Mouse (Mus musculus) liver, embryonic 18 days (tissue): ENCODE measurements around the gene Il22ra1. TPM values are rescaled to one million over a fixed set of nuclear protein-coding genes. Genes with fewer than 3 reads are reported as not detected.

Source experiments
- polyA plus RNA-seq: library from polyadenylated mRNA; depleted of rRNA; stranded (reverse); fragments of >200 nt; gene quantifications from 2 replicates; pipeline ENCODE4 v1.2.3, GENCODE M21; 2012; rRNA removed

Gene Il22ra1
- polyA plus RNA-seq = 1.4 and 1.7 TPM in 2 replicates

DNA sequence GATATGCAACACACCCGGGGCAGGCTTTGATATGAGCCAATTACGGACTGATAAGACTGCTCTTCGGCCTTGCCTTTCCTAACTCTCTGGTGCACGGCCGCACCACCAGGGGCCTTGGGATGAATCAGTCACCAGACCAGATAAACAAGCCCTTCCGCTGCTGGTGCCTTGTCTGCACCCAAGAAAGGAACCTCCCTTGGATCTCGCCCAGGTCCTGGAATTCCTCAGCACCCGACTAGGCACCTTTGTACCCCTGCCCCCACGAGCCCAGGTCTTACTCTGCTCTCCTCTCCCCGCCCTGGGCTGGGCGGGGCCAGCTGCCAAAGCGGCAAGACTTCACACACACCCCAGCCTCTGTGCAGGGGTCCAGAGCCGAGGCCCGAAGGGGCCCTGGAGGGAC is at the start of gene Il22ra1:
Gene Il22ra1, plus strand, starts transcription at position 356 of the 400 bp plus-strand sequence.

DNA sequence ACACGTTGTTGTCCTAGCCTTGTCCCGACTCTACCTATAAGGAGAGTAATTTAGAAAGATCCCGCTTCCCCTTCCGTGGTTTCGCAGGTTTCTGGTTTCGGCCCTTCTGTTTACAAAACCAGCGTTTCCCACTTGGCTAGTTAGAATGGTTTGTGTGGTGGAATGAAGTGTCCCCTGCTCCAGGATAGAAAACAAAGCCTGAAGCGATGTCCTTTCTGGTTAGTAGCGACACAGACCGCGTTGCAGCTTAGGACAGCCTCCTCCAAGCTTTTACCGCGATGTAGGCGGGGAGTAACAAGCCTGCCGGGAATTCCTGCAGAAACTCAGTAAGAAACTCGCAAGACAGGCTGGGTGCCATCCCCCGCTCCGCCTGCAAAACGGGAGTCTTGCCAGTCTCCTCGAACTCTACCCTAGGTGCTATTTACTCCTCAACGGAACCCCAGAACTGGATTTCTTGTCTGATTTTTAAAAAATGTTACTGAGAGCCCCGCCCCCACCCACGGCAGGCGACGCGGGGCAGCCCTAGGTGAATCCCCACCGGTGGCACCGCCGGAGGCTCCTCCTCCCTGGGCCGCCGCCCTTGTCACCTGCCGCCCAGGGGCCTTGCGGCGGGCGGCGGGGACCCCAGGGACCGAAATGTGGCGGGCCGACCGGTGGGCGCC is 41.9 kb upstream of the Il22ra1 start, which contains the start of gene Ifnlr1:
Gene Ifnlr1, plus strand, starts transcription at position 382 of the 662 bp plus-strand sequence.

DNA sequence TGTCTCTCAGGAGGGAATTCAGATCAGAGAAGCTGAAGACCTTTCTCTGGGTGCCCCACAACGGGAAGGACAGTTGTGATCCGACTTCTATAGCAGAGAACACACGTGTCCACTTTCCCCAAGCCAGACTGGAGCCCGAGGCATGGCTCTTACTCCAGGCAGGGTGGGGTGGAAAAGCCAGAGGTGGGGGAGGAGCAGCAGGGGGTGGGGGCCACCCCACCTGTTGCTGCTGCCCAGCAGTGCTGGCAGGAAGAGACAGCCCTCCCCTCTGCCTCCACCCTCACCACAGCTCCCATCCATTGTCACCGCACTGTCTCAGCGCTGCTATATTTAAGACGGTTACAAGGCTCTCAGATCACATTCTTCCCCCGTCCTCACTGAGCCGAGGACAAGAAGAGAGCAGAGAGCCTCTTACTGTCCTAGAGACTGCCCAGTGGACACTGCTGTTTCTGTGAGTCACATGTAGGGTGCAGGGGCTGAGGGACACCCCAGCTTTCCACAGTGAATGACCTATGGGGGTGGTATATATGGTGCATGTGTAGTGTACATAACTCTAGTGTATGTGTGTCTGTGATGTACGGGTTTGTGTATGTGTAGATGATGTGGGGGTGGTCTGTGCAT is 31.5 kb downstream of the Il22ra1 start, which contains the start of gene Myom3:
Gene Myom3, plus strand, starts transcription at position 360 of the 621 bp plus-strand sequence.

Other genes starting within 250 kb of the Il22ra1 start
- 0.01 TPM in 1 of 2 replicates, not detected in the other for gene Stpg1, start 233.4 kb upstream of the Il22ra1 start, polyA plus RNA-seq
- 2.3 and 2.8 TPM in 2 replicates for gene Nipal3, start 233.1 kb upstream of the Il22ra1 start, polyA plus RNA-seq
- gene Grhl3, start 154.5 kb upstream of the Il22ra1 start, polyA plus RNA-seq = 0.37 and 0.45 TPM in 2 replicates
- gene Ifnlr1, start 41.9 kb upstream of the Il22ra1 start, polyA plus RNA-seq = 1.3 and 1.6 TPM in 2 replicates
- 0.09 and 0.14 TPM in 2 replicates for gene Myom3, start 31.5 kb downstream of the Il22ra1 start, polyA plus RNA-seq
- gene Srsf10, start 127.6 kb downstream of the Il22ra1 start, polyA plus RNA-seq = 32.0 and 34.0 TPM in 2 replicates
- gene Pnrc2, start 145.7 kb downstream of the Il22ra1 start, polyA plus RNA-seq = 40.2 and 46.2 TPM in 2 replicates
- gene Cnr2, start 167.2 kb downstream of the Il22ra1 start, polyA plus RNA-seq = 2.7 and 2.9 TPM in 2 replicates
- 17.5 and 18.3 TPM in 2 replicates for gene Fuca1, start 192.6 kb downstream of the Il22ra1 start, polyA plus RNA-seq
- 126 and 136 TPM in 2 replicates for gene Hmgcl, start 218.3 kb downstream of the Il22ra1 start, polyA plus RNA-seq
- gene Gale, start 235.6 kb downstream of the Il22ra1 start, polyA plus RNA-seq = 57.7 and 89.2 TPM in 2 replicates
- 31.4 and 33.0 TPM in 2 replicates for gene Lypla2, start 244.5 kb downstream of the Il22ra1 start, polyA plus RNA-seq